Mouse (Mus musculus) liver, postnatal 0 days (tissue): ENCODE results near the gene Inpp4b.

Experiments used
- CTCF ChIP-seq: sonication (generic); IDR thresholded peaks from 2 replicates; pipeline ENCODE4 v1.5.1; 2016; ENCODE audit warnings: antibody characterized with exemption, low read depth
- EP300 ChIP-seq: IDR thresholded peaks from 2 replicates; pipeline ENCODE4 v1.6.1; 2016; ENCODE audit warnings: antibody characterized with exemption, low read depth, mild to moderate bottlenecking

- TF ChIP-seq EP300 (no peak), CTCF (no peak)
These were observed 112.5 kb downstream of the Inpp4b start for GRCm38 (mm10) chr8:81454830-81455229.
